Mouse (Mus musculus): Measurements from ENCODE around the gene Gm37240. TPM values are rescaled to one million over a fixed set of nuclear protein-coding genes. Genes with fewer than 3 reads are reported as not detected.

Gene Gm37240
- polyA plus RNA-seq, 1 experiment from 2014 or later: 1.1 TPM

DNA sequence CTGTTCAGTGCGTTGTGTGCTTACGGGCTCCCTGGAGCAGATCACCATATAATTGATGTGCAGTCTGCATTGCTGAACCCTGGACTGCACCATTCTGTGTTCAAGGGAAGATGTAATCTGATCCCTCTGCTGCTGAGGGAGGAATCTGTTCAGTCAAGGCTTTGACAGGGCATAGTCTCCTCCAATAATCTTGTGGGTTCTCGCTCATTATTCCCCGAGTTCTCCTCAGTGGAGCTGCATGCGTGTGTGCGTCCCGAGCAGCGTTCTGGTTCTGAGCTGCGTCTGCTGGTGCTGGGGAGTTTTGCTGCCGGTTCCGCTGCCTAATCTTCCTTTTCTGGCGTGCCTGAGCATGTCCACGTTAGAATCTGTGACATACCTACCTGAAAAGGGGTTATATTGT, 935.2 kb downstream of the Gm37240 start:
- ATAC-seq (peak; percentile 95), DNase-seq (ENCODE audit: low spot score) (peak; percentile 94)
- no peaks in the 10 kb centered on the region for H3K9me3 ChIP-seq (replicated peaks; ENCODE audit: control insufficient read depth, low read length)
- H3K4me1 ChIP-seq (ENCODE audit: control insufficient read depth, insufficient read depth, low read length): peaks cover 12% of the 10 kb centered on the region
- H3K4me2 ChIP-seq (ENCODE audit: low read length): peak overlapping the region; percentile 67
- no peaks in the 10 kb centered on the region for H3K27me3 ChIP-seq (replicated peaks; ENCODE audit: control insufficient read depth, insufficient read depth, low read length)
- H3K4me3 ChIP-seq (ENCODE audit: low read depth, low read length): peak overlapping the region; percentile 57
- peak overlapping the region; percentile 85 for H3K27ac ChIP-seq (ENCODE audit: low read depth, low read length)
- H3K9ac ChIP-seq (ENCODE audit: low read length): peak overlapping the region; percentile 77
- WGBS: under 1% methylated on average over 13 of the region's 13 CpGs
- no peaks in the 10 kb centered on the region for H3K36me3 ChIP-seq (ENCODE audit: control insufficient read depth, insufficient read depth, low read length)

DNA sequence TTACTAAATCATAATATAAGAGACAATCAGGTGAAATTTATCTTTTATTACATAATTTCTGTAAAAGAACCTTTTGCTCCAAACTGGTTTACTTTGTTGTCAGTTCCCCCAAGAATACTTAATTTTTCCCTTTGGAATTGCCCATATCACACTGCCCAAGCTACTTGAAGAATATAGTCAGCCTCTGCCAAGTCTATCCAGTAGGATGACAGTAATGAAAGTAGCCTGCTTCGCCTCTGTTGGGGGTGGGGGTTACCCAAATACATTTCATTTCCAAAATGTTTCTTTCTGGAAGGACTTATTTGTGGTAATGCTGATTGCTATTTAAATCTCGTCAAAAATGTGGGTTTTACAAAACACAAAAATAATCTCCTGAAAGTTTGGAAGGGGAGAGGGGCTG, 935.6 kb downstream of the Gm37240 start:
- peak overlapping the region; percentile 67 for H3K4me2 ChIP-seq (ENCODE audit: low read length)
- ATAC-seq (peak; percentile 61), DNase-seq (ENCODE audit: low spot score) (peak; percentile 49)
- no peaks in the 10 kb centered on the region for H3K36me3 ChIP-seq (ENCODE audit: control insufficient read depth, insufficient read depth, low read length)
- peaks cover 12% of the 10 kb centered on the region for H3K4me1 ChIP-seq (ENCODE audit: control insufficient read depth, insufficient read depth, low read length)
- H3K27ac ChIP-seq (ENCODE audit: low read depth, low read length): peak overlapping the region; percentile 85
- 17% methylated on average over 2 of the region's 2 CpGs for WGBS
- no peaks in the 10 kb centered on the region for H3K27me3 ChIP-seq (replicated peaks; ENCODE audit: control insufficient read depth, insufficient read depth, low read length)
- H3K4me3 ChIP-seq (ENCODE audit: low read depth, low read length): peak overlapping the region; percentile 57
- H3K9me3 ChIP-seq (replicated peaks; ENCODE audit: control insufficient read depth, low read length): no peaks in the 10 kb centered on the region
- H3K9ac ChIP-seq (ENCODE audit: low read length): peak overlapping the region; percentile 77

DNA sequence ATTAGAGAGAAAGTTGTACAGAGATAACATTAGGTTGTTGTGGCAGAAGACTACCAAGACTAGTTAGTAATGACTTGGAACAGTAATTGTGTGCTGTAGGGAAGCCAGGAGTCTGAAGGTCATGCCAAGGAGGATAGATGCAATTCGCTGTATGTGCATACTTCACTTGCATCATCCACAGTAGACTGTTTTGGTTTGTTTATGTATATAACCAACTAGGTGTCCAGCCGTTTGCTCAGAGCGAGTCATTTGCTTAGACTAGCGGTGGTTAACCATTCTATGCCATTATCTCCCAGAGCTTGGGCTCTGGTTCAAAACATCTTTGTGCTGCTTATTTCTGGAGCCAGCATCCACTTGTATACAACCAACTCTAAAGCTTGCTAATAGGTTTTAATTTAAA, 937.9 kb downstream of the Gm37240 start:
- DNase-seq (ENCODE audit: low spot score) (no peak), ATAC-seq (no peak)
- H3K9ac ChIP-seq (ENCODE audit: low read length): no peak overlapping the region
- no peak overlapping the region for H3K27ac ChIP-seq (ENCODE audit: low read depth, low read length)
- no peak overlapping the region for H3K4me2 ChIP-seq (ENCODE audit: low read length)
- no peak overlapping the region for H3K4me3 ChIP-seq (ENCODE audit: low read depth, low read length)
- 84% methylated on average over 4 of the region's 4 CpGs for WGBS
- H3K36me3 ChIP-seq (ENCODE audit: control insufficient read depth, insufficient read depth, low read length): no peaks in the 10 kb centered on the region
- H3K9me3 ChIP-seq (replicated peaks; ENCODE audit: control insufficient read depth, low read length): no peaks in the 10 kb centered on the region
- peaks cover 6% of the 10 kb centered on the region; the same call in 1 of the 2 replicates for H3K4me1 ChIP-seq (ENCODE audit: control insufficient read depth, insufficient read depth, low read length)
- no peaks in the 10 kb centered on the region for H3K27me3 ChIP-seq (replicated peaks; ENCODE audit: control insufficient read depth, insufficient read depth, low read length)

DNA sequence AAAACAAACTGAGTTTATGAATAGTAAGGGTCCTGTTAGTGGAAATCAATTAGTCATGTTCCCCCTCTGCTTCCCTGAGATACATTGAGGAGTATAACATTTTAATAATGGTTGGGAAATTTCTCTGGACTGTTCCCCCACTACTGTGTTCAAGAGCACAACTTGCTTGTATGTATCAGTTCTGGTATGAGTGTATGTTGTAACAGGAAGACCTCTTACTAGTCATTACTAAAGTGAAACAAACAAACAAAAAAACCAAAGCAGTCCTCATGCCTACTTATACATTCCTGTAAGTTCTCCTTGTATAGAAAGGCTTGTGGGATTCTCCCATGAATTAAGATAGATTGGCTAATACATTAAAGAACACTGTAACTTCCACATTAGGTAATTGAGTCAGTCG, 940.9 kb downstream of the Gm37240 start:
- H3K9ac ChIP-seq (ENCODE audit: low read length): no peak overlapping the region
- no peak for ATAC-seq
- no peak overlapping the region for H3K27ac ChIP-seq (ENCODE audit: low read depth, low read length)
- no peak overlapping the region for H3K4me3 ChIP-seq (ENCODE audit: low read depth, low read length)
- H3K4me1 ChIP-seq (ENCODE audit: control insufficient read depth, insufficient read depth, low read length): no peaks in the 10 kb centered on the region
- no peaks in the 10 kb centered on the region for H3K36me3 ChIP-seq (ENCODE audit: control insufficient read depth, insufficient read depth, low read length)
- no peaks in the 10 kb centered on the region for H3K27me3 ChIP-seq (replicated peaks; ENCODE audit: control insufficient read depth, insufficient read depth, low read length)
- H3K9me3 ChIP-seq (replicated peaks; ENCODE audit: control insufficient read depth, low read length): no peaks in the 10 kb centered on the region
- no peak for DNase-seq (ENCODE audit: low spot score)
- 88% methylated on average over 1 of the region's 1 CpGs for WGBS
- H3K4me2 ChIP-seq (ENCODE audit: low read length): no peak overlapping the region

DNA sequence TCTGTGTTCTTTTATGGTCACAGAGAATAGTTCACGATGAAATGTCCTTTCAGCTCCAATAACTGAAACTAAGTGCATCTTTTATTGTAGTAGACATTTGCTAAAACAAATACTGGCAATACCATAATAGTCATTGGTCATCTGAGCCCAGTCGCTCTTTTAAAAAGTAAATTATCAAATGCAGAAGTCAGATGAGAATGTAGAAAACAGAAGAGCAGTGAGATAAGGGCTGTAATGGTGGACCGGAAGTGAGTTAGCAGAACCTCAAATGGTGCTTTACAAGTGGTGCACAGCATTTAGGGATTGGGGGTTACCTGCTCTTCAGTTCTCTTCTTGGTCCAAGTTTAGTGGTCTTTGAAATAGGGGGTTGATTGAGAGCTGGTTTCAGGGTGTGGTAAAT, 942.4 kb downstream of the Gm37240 start:
- H3K36me3 ChIP-seq (ENCODE audit: control insufficient read depth, insufficient read depth, low read length): no peaks in the 10 kb centered on the region

DNA sequence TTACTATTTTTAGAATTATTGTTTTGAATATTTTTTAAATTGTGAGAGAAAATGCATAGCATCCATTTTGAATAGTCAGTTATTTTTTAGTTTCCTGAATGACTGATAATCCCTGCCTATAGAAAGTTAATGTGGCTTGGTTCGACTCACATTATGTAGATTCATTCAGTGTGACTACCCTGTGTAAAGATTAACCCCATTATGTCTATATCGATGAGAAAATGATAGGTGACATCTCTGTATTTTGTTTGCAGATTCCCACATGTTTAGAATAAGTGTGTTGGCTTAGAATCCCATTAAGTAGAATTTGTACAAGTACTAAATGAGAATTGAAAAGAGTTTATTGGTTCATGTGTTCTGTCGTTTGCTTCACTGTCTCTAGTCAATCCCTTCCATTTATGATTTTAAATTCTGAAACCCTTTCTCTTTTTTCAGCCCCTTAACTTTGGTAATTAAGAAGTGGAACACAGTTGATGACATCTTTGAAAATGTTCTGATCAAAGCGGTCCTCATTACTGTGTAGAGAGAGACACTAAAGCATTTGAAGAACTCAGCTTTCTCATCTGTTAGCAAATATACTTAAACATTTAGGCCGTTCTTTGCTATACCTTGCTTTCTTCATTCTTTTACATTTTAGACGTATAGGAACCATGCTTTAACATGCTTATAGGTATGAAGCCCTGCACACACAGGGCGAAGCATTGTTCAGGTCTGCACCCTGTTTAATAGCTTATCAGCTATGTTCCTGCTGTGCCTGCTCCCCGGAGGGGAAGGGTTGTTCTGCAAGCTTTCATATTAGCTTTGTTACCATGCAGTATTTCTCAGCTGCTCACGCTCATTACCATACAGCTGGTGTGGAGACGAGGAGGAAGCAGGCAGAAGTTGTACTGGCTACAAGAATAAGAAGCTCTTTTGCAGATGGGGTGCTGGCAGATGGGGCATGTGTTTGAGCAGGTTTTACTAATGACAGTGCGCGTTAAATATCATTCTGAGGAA, 949.7 kb downstream of the Gm37240 start:
- 15% methylated on average over 12 of the region's 12 CpGs for WGBS
- Histone ChIP-seq H3K4me1 (ENCODE audit: control insufficient read depth, insufficient read depth, low read length) (peaks cover 12% of the 10 kb centered on the region), H3K27ac (ENCODE audit: low read depth, low read length) (peak overlapping the region; percentile 82), H3K27me3 (replicated peaks; ENCODE audit: control insufficient read depth, insufficient read depth, low read length) (no peaks in the 10 kb centered on the region), H3K4me3 (ENCODE audit: low read depth, low read length) (no peak overlapping the region), H3K9ac (ENCODE audit: low read length) (peak overlapping the region; percentile 37), H3K36me3 (ENCODE audit: control insufficient read depth, insufficient read depth, low read length) (no peaks in the 10 kb centered on the region), H3K9me3 (replicated peaks; ENCODE audit: control insufficient read depth, low read length) (no peaks in the 10 kb centered on the region), H3K4me2 (ENCODE audit: low read length) (peak overlapping the region; percentile 39)
- peak; percentile 91 for DNase-seq (ENCODE audit: low spot score)
- peak; percentile 95 for ATAC-seq

More for the DNA sequence above, 942.4 kb downstream of the Gm37240 start:
- ATAC-seq: no peak
- no peaks in the 10 kb centered on the region for H3K4me1 ChIP-seq (ENCODE audit: control insufficient read depth, insufficient read depth, low read length)
- no peak overlapping the region for H3K9ac ChIP-seq (ENCODE audit: low read length)
- no peak overlapping the region for H3K4me3 ChIP-seq (ENCODE audit: low read depth, low read length)
- H3K27me3 ChIP-seq (replicated peaks; ENCODE audit: control insufficient read depth, insufficient read depth, low read length): no peaks in the 10 kb centered on the region
- 96% methylated on average over 3 of the region's 3 CpGs for WGBS
- no peak overlapping the region for H3K4me2 ChIP-seq (ENCODE audit: low read length)
- DNase-seq (ENCODE audit: low spot score): no peak
- no peaks in the 10 kb centered on the region for H3K9me3 ChIP-seq (replicated peaks; ENCODE audit: control insufficient read depth, low read length)
- no peak overlapping the region for H3K27ac ChIP-seq (ENCODE audit: low read depth, low read length)

DNA sequence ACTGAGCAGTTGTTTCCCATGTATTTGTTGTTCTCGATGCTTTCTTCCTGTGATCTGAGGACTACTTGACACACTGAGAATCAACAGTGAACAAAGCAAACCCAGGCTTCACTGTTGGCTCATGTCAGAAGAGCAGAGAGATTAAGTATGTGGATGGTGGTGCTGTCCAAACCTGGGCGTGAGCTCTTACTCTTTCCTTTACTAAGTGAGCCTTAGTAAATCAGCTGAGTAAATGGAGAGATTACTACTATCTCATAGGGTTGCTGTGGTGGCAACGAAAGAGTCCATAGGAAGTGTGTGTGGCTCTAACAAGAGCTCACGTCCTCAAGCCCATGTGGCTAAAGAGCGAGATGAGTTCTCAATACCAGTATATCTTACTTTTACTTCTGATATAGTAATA, 950.4 kb downstream of the Gm37240 start:
- ATAC-seq (no peak), DNase-seq (ENCODE audit: low spot score) (no peak)
- no peaks in the 10 kb centered on the region for H3K36me3 ChIP-seq (ENCODE audit: control insufficient read depth, insufficient read depth, low read length)
- H3K9me3 ChIP-seq (replicated peaks; ENCODE audit: control insufficient read depth, low read length): no peaks in the 10 kb centered on the region
- H3K4me3 ChIP-seq (ENCODE audit: low read depth, low read length): no peak overlapping the region
- WGBS: 49% methylated on average over 5 of the region's 5 CpGs
- H3K9ac ChIP-seq (ENCODE audit: low read length): no peak overlapping the region
- no peaks in the 10 kb centered on the region for H3K27me3 ChIP-seq (replicated peaks; ENCODE audit: control insufficient read depth, insufficient read depth, low read length)
- peak overlapping the region; percentile 82; the same call in 1 of the 2 replicates for H3K27ac ChIP-seq (ENCODE audit: low read depth, low read length)
- no peak overlapping the region for H3K4me2 ChIP-seq (ENCODE audit: low read length)
- H3K4me1 ChIP-seq (ENCODE audit: control insufficient read depth, insufficient read depth, low read length): peaks cover 12% of the 10 kb centered on the region

DNA sequence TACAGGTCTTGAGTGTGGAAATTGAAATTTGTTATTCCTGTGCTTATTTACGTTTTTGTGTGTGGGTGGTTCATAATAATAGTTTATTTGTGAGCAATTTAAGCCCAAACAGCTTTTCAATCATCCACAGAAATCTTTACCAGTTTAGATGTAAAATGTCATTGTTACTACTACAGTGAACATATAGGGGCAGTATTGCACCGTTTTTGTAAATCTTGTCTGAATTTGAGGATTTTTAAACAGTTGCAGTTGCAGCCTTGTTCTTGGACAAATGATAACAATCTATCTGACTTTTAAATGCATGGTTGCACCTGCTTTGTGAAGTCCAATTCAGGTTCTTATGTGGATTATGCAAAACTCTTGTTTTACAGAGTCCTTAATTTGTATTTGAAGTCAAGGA, 951.1 kb downstream of the Gm37240 start:
- Histone ChIP-seq H3K27ac (ENCODE audit: low read depth, low read length) (no peak overlapping the region), H3K9me3 (replicated peaks; ENCODE audit: control insufficient read depth, low read length) (no peaks in the 10 kb centered on the region), H3K4me2 (ENCODE audit: low read length) (no peak overlapping the region), H3K36me3 (ENCODE audit: control insufficient read depth, insufficient read depth, low read length) (no peaks in the 10 kb centered on the region), H3K4me1 (ENCODE audit: control insufficient read depth, insufficient read depth, low read length) (peaks cover 12% of the 10 kb centered on the region), H3K4me3 (ENCODE audit: low read depth, low read length) (no peak overlapping the region), H3K27me3 (replicated peaks; ENCODE audit: control insufficient read depth, insufficient read depth, low read length) (no peaks in the 10 kb centered on the region), H3K9ac (ENCODE audit: low read length) (no peak overlapping the region)
- ATAC-seq (no peak), DNase-seq (ENCODE audit: low spot score) (peak; percentile 75)
- WGBS: 39% methylated on average over 2 of the region's 2 CpGs

DNA sequence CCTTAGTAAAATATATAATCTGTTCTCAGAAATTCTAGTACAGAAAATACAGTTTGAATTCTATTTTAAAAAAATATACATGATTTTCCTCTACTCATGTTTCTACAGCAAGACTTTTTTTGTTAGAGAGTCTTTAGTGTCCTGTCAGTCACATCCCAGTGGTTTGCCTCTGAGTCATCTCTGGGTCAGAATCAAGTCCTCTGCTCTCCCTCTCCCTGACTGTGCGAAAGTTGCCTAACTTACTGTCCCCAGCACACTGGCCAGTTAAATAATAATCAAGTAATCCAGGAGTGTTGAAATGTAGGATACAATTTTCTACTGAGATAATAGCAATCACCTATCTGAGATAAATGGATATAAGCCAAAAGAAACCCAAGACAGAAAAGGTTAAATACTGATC, 951.6 kb downstream of the Gm37240 start:
- no peak overlapping the region for H3K9ac ChIP-seq (ENCODE audit: low read length)
- H3K27me3 ChIP-seq (replicated peaks; ENCODE audit: control insufficient read depth, insufficient read depth, low read length): no peaks in the 10 kb centered on the region
- no peak overlapping the region for H3K27ac ChIP-seq (ENCODE audit: low read depth, low read length)
- no peak overlapping the region for H3K4me2 ChIP-seq (ENCODE audit: low read length)
- no peak overlapping the region for H3K4me3 ChIP-seq (ENCODE audit: low read depth, low read length)
- H3K36me3 ChIP-seq (ENCODE audit: control insufficient read depth, insufficient read depth, low read length): no peaks in the 10 kb centered on the region
- H3K4me1 ChIP-seq (ENCODE audit: control insufficient read depth, insufficient read depth, low read length): peaks cover 12% of the 10 kb centered on the region
- no peaks in the 10 kb centered on the region for H3K9me3 ChIP-seq (replicated peaks; ENCODE audit: control insufficient read depth, low read length)
- DNase-seq (ENCODE audit: low spot score) (no peak), ATAC-seq (no peak)
- 88% methylated on average over 1 of the region's 1 CpGs for WGBS
